Mouse (Mus musculus) thymus, adult 2 months (tissue): Measurements from ENCODE around the gene Dync1i2.

ENCODE experiments used
- CTCF ChIP-seq: fragments of 200-500 bp; IDR thresholded peaks from 2 replicates; pipeline ENCODE4 v1.5.1; 2012; ENCODE audit warnings: mild to moderate bottlenecking, control low read depth, low read length, moderate library complexity, borderline replicate concordance; ENCODE audit not compliant: control insufficient read depth, poor library complexity, insufficient read depth; ENCODE audit errors: extremely low read depth
- POLR2A ChIP-seq: fragments of 200-500 bp; IDR thresholded peaks from 2 replicates; pipeline ENCODE4 v1.6.1; 2012; ENCODE audit warnings: mild to moderate bottlenecking, low read length, control low read depth, moderate library complexity; ENCODE audit not compliant: control insufficient read depth, poor library complexity, insufficient read depth; ENCODE audit errors: extremely low read depth

GRCm38 (mm10) chr2:71303221-71303620 is 91.7 kb downstream of the Dync1i2 start:
- TF ChIP-seq POLR2A (no peak), CTCF (no peak)
